Mouse (Mus musculus): ENCODE results near the gene Traf3ip1. TPM values are rescaled to one million over a fixed set of nuclear protein-coding genes. Genes with fewer than 3 reads are reported as not detected.
"Not testable (repeated sequence)": the region's sequence is repeated elsewhere in the genome, so short reads cannot be mapped to it uniquely, and the experiment has no call there.

The Traf3ip1 gene
- polyA plus RNA-seq, 1 experiment = 11.7 TPM

- no peak for DNase-seq (ENCODE audit: low spot score)
Observed at GRCm38 (mm10) chr1:91465244-91465643, 29.2 kb upstream of the Traf3ip1 start.

GRCm38 (mm10) chr1:91466186-91466585 is 28.3 kb upstream of the Traf3ip1 start:
- no peak for DNase-seq (ENCODE audit: low spot score)

GRCm38 (mm10) chr1:91469888-91470419 is 24.5 kb upstream of the Traf3ip1 start:
- DNase-seq (ENCODE audit: low spot score) = no peak

GRCm38 (mm10) chr1:91478145-91478544 is 16.3 kb upstream of the Traf3ip1 start:
- not testable (repeated sequence) for DNase-seq (ENCODE audit: low spot score)

- DNase-seq (ENCODE audit: low spot score) = no peak
Observed at GRCm38 (mm10) chr1:91478958-91479357, 15.5 kb upstream of the Traf3ip1 start.

GRCm38 (mm10) chr1:91482616-91483211 is 11.7 kb upstream of the Traf3ip1 start:
- no peak for DNase-seq (ENCODE audit: low spot score)

- peak; percentile 59 for DNase-seq (ENCODE audit: low spot score)
Observed at GRCm38 (mm10) chr1:91483304-91484010, 11.0 kb upstream of the Traf3ip1 start.

- DNase-seq (ENCODE audit: low spot score) = no peak
Observed at GRCm38 (mm10) chr1:91484011-91484346, 10.5 kb upstream of the Traf3ip1 start.

GRCm38 (mm10) chr1:91485422-91485821 is 9.0 kb upstream of the Traf3ip1 start:
- DNase-seq (ENCODE audit: low spot score) = no peak

GRCm38 (mm10) chr1:91486165-91486564 is 8.3 kb upstream of the Traf3ip1 start:
- no peak for DNase-seq (ENCODE audit: low spot score)

- no peak for DNase-seq (ENCODE audit: low spot score)
Observed at GRCm38 (mm10) chr1:91490322-91490721, 4.1 kb upstream of the Traf3ip1 start.

- no peak for DNase-seq (ENCODE audit: low spot score)
Observed at GRCm38 (mm10) chr1:91492740-91493139, 1.7 kb upstream of the Traf3ip1 start.

- no peak for DNase-seq (ENCODE audit: low spot score)
Observed at GRCm38 (mm10) chr1:91493938-91494337, 509 bp upstream of the Traf3ip1 start.

- no peak for DNase-seq (ENCODE audit: low spot score)
Observed at GRCm38 (mm10) chr1:91495321-91495720, 874 bp downstream of the Traf3ip1 start.

GRCm38 (mm10) chr1:91498579-91498978 is 4.1 kb downstream of the Traf3ip1 start:
- no peak for DNase-seq (ENCODE audit: low spot score)

- no peak for DNase-seq (ENCODE audit: low spot score)
Observed at GRCm38 (mm10) chr1:91504615-91505014, 10.2 kb downstream of the Traf3ip1 start.

- DNase-seq (ENCODE audit: low spot score) = no peak
Observed at GRCm38 (mm10) chr1:91514916-91515315, 20.5 kb downstream of the Traf3ip1 start.

- DNase-seq (ENCODE audit: low spot score) = no peak
Observed at GRCm38 (mm10) chr1:91515642-91516041, 21.2 kb downstream of the Traf3ip1 start.

- DNase-seq (ENCODE audit: low spot score) = no peak
Observed at GRCm38 (mm10) chr1:91523759-91524158, 29.3 kb downstream of the Traf3ip1 start.

- no peak for DNase-seq (ENCODE audit: low spot score)
Observed at GRCm38 (mm10) chr1:91525838-91526237, 31.4 kb downstream of the Traf3ip1 start.

- DNase-seq (ENCODE audit: low spot score) = no peak
Observed at GRCm38 (mm10) chr1:91530166-91530565, 35.7 kb downstream of the Traf3ip1 start.

- no peak for DNase-seq (ENCODE audit: low spot score)
Observed at GRCm38 (mm10) chr1:91532243-91532642, 37.8 kb downstream of the Traf3ip1 start.

- no peak for DNase-seq (ENCODE audit: low spot score)
Observed at GRCm38 (mm10) chr1:91532892-91533291, 38.4 kb downstream of the Traf3ip1 start.

All from urinary bladder, adult 2 months (tissue).